Mouse (Mus musculus) CH12.LX (cell line): ENCODE measurements around the gene Ptcd3. TPM values are rescaled to one million over a fixed set of nuclear protein-coding genes. Genes with fewer than 3 reads are reported as not detected.
A peak's percentile ranks its signal among the peaks of the same experiment; 100 is the strongest.

Experiments
- DNase-seq: peaks from one replicate; pipeline ENCODE4 v3.0.0-alpha.2; 2013; ENCODE audit errors: extremely low read depth
- H3K27ac ChIP-seq: 2 replicates; pipeline ENCODE4 v1.5.1; 2012; ENCODE audit warnings: low read depth, mild to moderate bottlenecking, control low read depth, moderate library complexity; ENCODE audit not compliant: insufficient read depth
- H3K27me3 ChIP-seq: replicated peaks from 2 replicates; pipeline ENCODE3; 2012; ENCODE audit warnings: inconsistent platforms
- H3K36me3 ChIP-seq, 2 experiments: replicated peaks in 1 of 2; 2 replicates each; pipeline versions ENCODE3 to v1.6.1; 2012; ENCODE audit warnings: inconsistent platforms in 1 of 2, low read length in 1 of 2, mild to moderate bottlenecking in 1 of 2, mixed read lengths in 1 of 2, moderate library complexity in 1 of 2; ENCODE audit not compliant: control insufficient read depth in 1 of 2, insufficient read depth in 1 of 2
- H3K4me1 ChIP-seq, 2 experiments: 2 replicates each; pipeline ENCODE4 v1.6.1; 2012; ENCODE audit warnings: inconsistent platforms in 1 of 2, moderate library complexity in 1 of 2; ENCODE audit not compliant: insufficient read depth in 2 of 2, control insufficient read depth in 1 of 2
- H3K4me2 ChIP-seq: 2 replicates; pipeline ENCODE4 v1.6.1; 2012; ENCODE audit warnings: low read depth, mild to moderate bottlenecking, control low read depth; ENCODE audit not compliant: poor library complexity, insufficient read depth, severe bottlenecking
- H3K4me3 ChIP-seq, 3 experiments: fragments of 150-350 bp in 1 of 3; sonication (generic) in 1 of 3; replicated peaks in 1 of 3; 2 replicates each; pipeline versions ENCODE3 to v1.5.1; 2011 to 2012; ENCODE audit warnings: low read depth in 2 of 3, low read length in 2 of 3, mild to moderate bottlenecking in 2 of 3, moderate library complexity in 2 of 3, control low read depth in 1 of 3, improper control_type of control experiment in 1 of 3, inconsistent platforms in 1 of 3, mixed read lengths in 1 of 3; ENCODE audit not compliant: poor library complexity in 1 of 3
- H3K79me2 ChIP-seq: replicated peaks from 2 replicates; pipeline ENCODE4 v1.6.1; 2012; ENCODE audit warnings: mild to moderate bottlenecking, moderate library complexity; ENCODE audit not compliant: control insufficient read depth, poor library complexity, insufficient read depth, severe bottlenecking; ENCODE audit errors: extremely low read depth
- H3K9ac ChIP-seq: 2 replicates; pipeline ENCODE4 v1.6.1; 2012; ENCODE audit warnings: low read depth, mild to moderate bottlenecking, control low read depth, moderate library complexity; ENCODE audit not compliant: insufficient read depth
- H3K9me3 ChIP-seq: replicated peaks from 2 replicates; pipeline ENCODE3; 2012; ENCODE audit warnings: low read length, inconsistent platforms, mixed read lengths
- BHLHE40 ChIP-seq: IDR thresholded peaks from 2 replicates; pipeline ENCODE4 v1.6.1; 2011; ENCODE audit warnings: mild to moderate bottlenecking, low read depth, low read length, improper control_type of control experiment
- CHD2 ChIP-seq: IDR thresholded peaks from 2 replicates; pipeline ENCODE4 v1.6.1; 2011; ENCODE audit warnings: low read length, improper control_type of control experiment
- CTCF ChIP-seq, 2 experiments: IDR thresholded peaks in 1 of 2; conservative IDR thresholded peaks in 1 of 2; 2 replicates each; pipeline ENCODE4 v1.5.1; 2011 to 2012; ENCODE audit warnings: low read depth in 2 of 2, low read length in 2 of 2, improper control_type of control experiment in 1 of 2, inconsistent platforms in 1 of 2, mild to moderate bottlenecking in 1 of 2, moderate library complexity in 1 of 2
- EP300 ChIP-seq: IDR thresholded peaks from 2 replicates; pipeline ENCODE4 v1.6.1; 2011; ENCODE audit warnings: low read length, improper control_type of control experiment
- GABPA ChIP-seq: IDR thresholded peaks from 2 replicates; pipeline ENCODE4 v1.6.1; 2012; ENCODE audit warnings: low read depth, low read length, improper control_type of control experiment, inconsistent platforms; ENCODE audit not compliant: insufficient replicate concordance
- HCFC1 ChIP-seq: IDR thresholded peaks from 2 replicates; pipeline ENCODE4 v1.6.1; 2012; ENCODE audit warnings: low read depth, mild to moderate bottlenecking, inconsistent platforms, low read length, improper control_type of control experiment
- IRF4 ChIP-seq: IDR thresholded peaks from 2 replicates; pipeline ENCODE4 v1.6.1; 2014; ENCODE audit warnings: low read depth, mild to moderate bottlenecking, inconsistent platforms, low read length, improper control_type of control experiment
- MAX ChIP-seq: IDR thresholded peaks from 2 replicates; pipeline ENCODE4 v1.6.1; 2011; ENCODE audit warnings: low read length, improper control_type of control experiment
- MXI1 ChIP-seq: IDR thresholded peaks from 2 replicates; pipeline ENCODE4 v1.6.1; 2011; ENCODE audit warnings: mild to moderate bottlenecking, low read depth, low read length, improper control_type of control experiment
- MYC ChIP-seq: IDR thresholded peaks from 2 replicates; pipeline ENCODE4 v1.6.1; 2011; ENCODE audit warnings: low read depth, mild to moderate bottlenecking, improper control_type of control experiment, low read length
- NELFE ChIP-seq: IDR thresholded peaks from 2 replicates; pipeline ENCODE4 v1.6.1; 2011; ENCODE audit warnings: low read depth, low read length, improper control_type of control experiment
- PAX5 ChIP-seq: IDR thresholded peaks from 2 replicates; pipeline ENCODE4 v1.6.1; 2012; ENCODE audit warnings: low read length, inconsistent platforms, mixed read lengths
- RCOR1 ChIP-seq: conservative IDR thresholded peaks from 2 replicates; pipeline ENCODE4 v1.6.1; 2012; ENCODE audit warnings: low read depth, mild to moderate bottlenecking, inconsistent platforms, low read length, improper control_type of control experiment
- SIN3A ChIP-seq: IDR thresholded peaks from 2 replicates; pipeline ENCODE4 v1.6.1; 2012; ENCODE audit warnings: low read length, improper control_type of control experiment, inconsistent platforms
- USF1 ChIP-seq: IDR thresholded peaks from 2 replicates; pipeline ENCODE4 v1.6.1; 2014; ENCODE audit warnings: low read depth, mild to moderate bottlenecking, inconsistent platforms, low read length, improper control_type of control experiment
- ZC3H11A ChIP-seq: IDR thresholded peaks from 2 replicates; pipeline ENCODE4 v1.6.1; 2012; ENCODE audit warnings: low read depth, mild to moderate bottlenecking, inconsistent platforms, low read length, improper control_type of control experiment
- ZKSCAN1 ChIP-seq: IDR thresholded peaks from 2 replicates; pipeline ENCODE4 v1.6.1; 2012; ENCODE audit warnings: low read depth, inconsistent platforms, low read length, improper control_type of control experiment, borderline replicate concordance
- ZMIZ1 ChIP-seq: IDR thresholded peaks from 2 replicates; pipeline ENCODE4 v1.6.1; 2012; ENCODE audit warnings: low read depth, mild to moderate bottlenecking, inconsistent platforms, low read length, improper control_type of control experiment
- dilution Hi-C: fragments of 300-500 bp; cut with MboI; formaldehyde crosslinking; loops from 2 replicates; pipeline ENCODE4 v1.14.3; 2020; ENCODE audit warnings: low sequenced_read_pairs; ENCODE audit not compliant: extremely low pct_unique_long_range_greater_than_20kb, extremely low pct_ligation_motif_present
- in situ Hi-C: fragments of 300-500 bp; cut with MboI; formaldehyde crosslinking; loops from 3 replicates; pipeline ENCODE4 v1.14.3; 2019; ENCODE audit warnings: low sequenced_read_pairs, low pct_ligation_motif_present, low pct_unique_long_range_greater_than_20kb, mixed read lengths
- polyA plus RNA-seq: library from polyadenylated mRNA; unstranded; fragments of >175 nt; gene quantifications from 2 replicates; pipeline ENCODE4 v1.2.1, GENCODE M21; 2012; ENCODE audit warnings: low read depth; ENCODE audit not compliant: insufficient read length
- total RNA-seq, 2 experiments: library from RNA; depleted of rRNA; stranded (reverse); fragments of 300-350 nt in 1 of 2; fragments of >200 nt in 1 of 2; gene quantifications; 2 replicates each; pipeline ENCODE4 v1.2.3; 2012 to 2014

Gene Ptcd3
- total and polyA plus RNA-seq, 3 experiments: 76.6 to 169 (median 110) TPM

DNA sequence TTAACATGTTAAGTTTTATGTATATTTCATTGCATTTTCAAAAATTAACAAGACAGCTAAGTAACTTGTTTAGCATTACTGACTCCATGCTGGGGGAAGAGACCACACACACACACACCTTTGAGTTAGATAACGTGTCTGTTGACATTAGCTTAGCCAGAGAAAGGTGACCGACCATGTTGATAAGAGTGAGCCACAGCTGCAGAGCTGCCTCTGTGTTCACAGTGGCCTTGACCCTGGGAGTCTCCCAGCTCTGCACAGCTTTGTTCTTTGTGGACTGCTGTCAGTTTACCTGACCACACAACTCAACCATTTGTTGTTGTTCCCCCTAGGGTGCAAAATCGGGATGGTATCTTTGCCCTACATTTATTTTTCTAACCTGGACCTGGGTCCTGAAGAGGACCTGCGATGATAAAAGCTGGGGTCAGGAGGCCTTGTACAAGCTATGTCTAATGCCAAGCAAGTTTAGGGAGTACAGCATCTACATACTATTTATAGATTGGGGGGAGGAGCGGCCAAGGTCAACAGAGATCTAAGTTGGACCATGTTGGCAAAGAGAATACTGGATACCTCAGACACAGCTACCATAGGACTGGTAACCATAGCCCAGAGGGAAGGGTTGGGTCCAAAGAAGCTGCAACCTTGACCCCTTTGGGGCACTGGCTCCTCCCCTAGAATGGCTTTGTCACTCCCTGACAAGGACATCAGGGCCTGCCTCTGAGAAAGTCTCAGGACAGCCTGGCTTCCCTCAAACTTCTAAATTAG lies 3.3 kb upstream of the Ptcd3 start:
- no peak overlapping the region for H3K27ac ChIP-seq
- TF ChIP-seq USF1: no peak
- no peak for TF ChIP-seq ZKSCAN1
- TF ChIP-seq GABPA: no peak
- no peak for TF ChIP-seq NELFE
- TF ChIP-seq MYC: no peak
- no peak for TF ChIP-seq MAX
- no peak for TF ChIP-seq ZMIZ1
- TF ChIP-seq BHLHE40: no peak
- TF ChIP-seq PAX5: no peak
- TF ChIP-seq IRF4: no peak
- TF ChIP-seq CHD2: no peak
- no peak for TF ChIP-seq ZC3H11A
- TF ChIP-seq, all 38 proteins: peak for 0
- Histone ChIP-seq H3K4me3 (no peak overlapping the region), H3K79me2 (peaks cover 50% of the 10 kb centered on the region), H3K27me3 (no peaks in the 10 kb centered on the region), H3K9ac (no peak overlapping the region), H3K4me2 (no peak overlapping the region), H3K9me3 (no peaks in the 10 kb centered on the region), H3K4me1 (peaks cover 12 to 31% of the 10 kb centered on the region in 2 experiments), H3K36me3 (peaks cover 25 to 57% of the 10 kb centered on the region in 2 experiments)
- in situ Hi-C loops: no loop called here
- dilution Hi-C loops: no loop called here
- no peak for DNase-seq

- no peak for TF ChIP-seq RCOR1
- TF ChIP-seq EP300: no peak
- peak; percentile 18 to 35; a peak in 3 of 4 replicates for TF ChIP-seq CTCF (conservative IDR thresholded peaks at IDR 0.05 in 1 of 2, IDR thresholded peaks at IDR 0.05 in 1 of 2; ENCODE audit: low read depth in 2 of 2, low read length in 2 of 2)
- TF ChIP-seq MYC: peak; percentile 88
- TF ChIP-seq SIN3A: peak; percentile 40
- TF ChIP-seq HCFC1: no peak
- peak; percentile 65; the same call in 1 of the 2 replicates for TF ChIP-seq MAX
- peak; percentile 77 for TF ChIP-seq MXI1
- TF ChIP-seq, all 38 proteins: peak for 5
- dilution Hi-C loops (no loop called here), in situ Hi-C loops (no loop called here)
- DNase-seq: peak; percentile 81
- Histone ChIP-seq H3K4me2 (peak overlapping the region; percentile 81), H3K9me3 (no peaks in the 10 kb centered on the region), H3K27me3 (no peaks in the 10 kb centered on the region), H3K36me3 (peaks cover 18 to 58% of the 10 kb centered on the region in 2 experiments), H3K4me3 (peak overlapping the region; percentile 63 to 86 (median 65)), H3K4me1 (peaks cover 12 to 48% of the 10 kb centered on the region in 2 experiments), H3K9ac (peak overlapping the region; percentile 84), H3K27ac (no peak overlapping the region), H3K79me2 (peaks cover 70% of the 10 kb centered on the region)
These were observed 1.3 kb upstream of the Ptcd3 start for GRCm38 (mm10) chr6:71909840-71910239.
